Mouse (Mus musculus) cerebellum, postnatal 4 days (tissue): ENCODE data around the gene Pctp.
A peak's percentile ranks its signal among the peaks of the same experiment; 100 is the strongest.

Source experiments
- DNase-seq, 2 experiments: peaks; one replicate each; pipeline ENCODE4 v3.0.0; 2022; ENCODE audit warnings: low spot score in 2 of 2, mixed read lengths in 1 of 2

The Pctp gene

DNA sequence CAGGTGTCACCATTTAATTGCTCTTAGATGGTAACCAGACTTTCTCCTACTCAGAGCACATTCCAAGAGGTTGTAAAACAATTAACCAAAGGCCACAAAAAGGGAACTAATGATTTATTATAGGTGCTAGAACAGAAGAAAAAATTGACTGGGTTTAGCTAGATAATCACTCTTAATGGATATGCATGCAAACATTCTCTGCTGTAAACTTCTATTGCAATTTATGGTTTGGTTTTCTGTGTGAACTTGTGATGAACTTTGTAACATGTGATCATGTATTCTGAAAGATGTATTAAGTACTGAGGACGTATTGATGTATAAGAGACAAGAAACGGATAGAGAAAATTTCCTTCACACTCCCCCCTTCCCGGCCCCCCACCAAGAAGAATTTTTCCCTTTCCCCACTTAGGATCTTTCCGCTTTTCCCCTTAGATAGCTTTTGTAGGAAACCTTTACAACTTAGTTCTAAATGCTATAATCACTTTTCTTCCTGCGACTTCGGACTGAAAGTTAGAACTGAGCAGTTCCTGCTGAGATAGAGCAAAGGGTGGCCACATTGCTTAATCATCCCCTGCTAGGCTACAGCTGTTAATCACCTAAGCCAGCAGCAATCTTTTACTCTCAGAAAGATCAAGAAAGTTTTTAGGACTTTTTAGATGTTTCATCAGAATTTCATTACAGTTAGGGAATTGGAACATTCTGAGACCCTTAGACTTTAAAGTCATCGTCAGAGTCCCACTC lies 5.3 kb upstream of the Pctp start:
- DNase-seq: no peak

DNA sequence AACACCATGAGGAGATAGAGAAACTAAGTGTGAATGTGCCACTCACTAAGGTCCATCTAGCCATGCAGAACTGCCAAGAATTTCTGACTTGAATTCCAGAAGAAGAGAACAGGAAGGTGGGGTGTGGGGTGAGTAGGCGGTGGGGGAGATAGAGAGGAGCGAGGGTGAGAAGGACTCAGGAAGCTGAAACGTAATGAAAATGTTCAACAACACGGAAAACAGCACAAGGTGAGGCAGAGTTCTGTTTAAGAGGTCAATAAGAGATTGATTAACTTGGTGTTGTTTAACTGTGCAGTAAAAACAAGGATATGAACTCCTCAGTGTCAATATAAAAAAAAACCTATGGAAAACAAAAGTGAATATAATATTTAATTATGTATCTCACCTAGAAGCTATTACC lies 3.4 kb upstream of the Pctp start:
- DNase-seq: no peak

DNA sequence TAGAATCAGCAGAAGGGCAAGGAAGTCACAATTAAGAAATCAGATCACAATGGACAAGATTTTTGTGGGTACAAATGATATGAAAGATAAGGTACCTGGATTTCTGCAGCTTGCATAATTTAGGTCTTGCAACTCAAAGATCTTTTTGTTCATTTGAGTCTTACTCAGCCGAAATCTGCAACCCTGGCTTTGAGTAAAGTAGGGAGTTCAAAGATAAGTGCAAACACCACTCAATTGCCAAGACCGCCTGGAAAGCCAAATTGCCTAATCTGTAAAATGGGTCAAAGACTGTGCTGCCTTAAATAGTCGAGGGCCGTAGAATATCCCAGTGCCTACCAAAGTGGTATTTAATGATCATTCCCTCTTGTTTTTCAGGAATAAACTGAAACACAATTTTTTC lies 692 bp upstream of the Pctp start:
- DNase-seq: no peak

DNA sequence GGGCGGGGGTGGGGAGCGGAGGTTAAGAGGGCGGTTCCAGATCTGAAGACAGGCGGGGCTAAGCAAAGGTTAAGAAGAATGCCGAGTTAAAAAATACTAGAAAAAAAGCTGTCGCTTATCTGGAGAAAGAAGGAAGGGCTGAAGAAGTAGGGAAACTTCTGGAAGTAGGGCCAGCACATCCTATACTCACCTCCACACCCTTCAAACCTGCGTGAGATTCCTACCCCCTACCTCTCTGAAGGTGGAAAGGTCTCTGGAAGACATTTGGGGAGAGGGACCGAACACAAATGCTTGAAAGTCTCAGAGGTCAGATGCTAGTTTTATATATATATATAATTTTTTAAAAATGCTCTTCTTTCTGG lies 274 bp upstream of the Pctp start:
- no peak for DNase-seq

DNA sequence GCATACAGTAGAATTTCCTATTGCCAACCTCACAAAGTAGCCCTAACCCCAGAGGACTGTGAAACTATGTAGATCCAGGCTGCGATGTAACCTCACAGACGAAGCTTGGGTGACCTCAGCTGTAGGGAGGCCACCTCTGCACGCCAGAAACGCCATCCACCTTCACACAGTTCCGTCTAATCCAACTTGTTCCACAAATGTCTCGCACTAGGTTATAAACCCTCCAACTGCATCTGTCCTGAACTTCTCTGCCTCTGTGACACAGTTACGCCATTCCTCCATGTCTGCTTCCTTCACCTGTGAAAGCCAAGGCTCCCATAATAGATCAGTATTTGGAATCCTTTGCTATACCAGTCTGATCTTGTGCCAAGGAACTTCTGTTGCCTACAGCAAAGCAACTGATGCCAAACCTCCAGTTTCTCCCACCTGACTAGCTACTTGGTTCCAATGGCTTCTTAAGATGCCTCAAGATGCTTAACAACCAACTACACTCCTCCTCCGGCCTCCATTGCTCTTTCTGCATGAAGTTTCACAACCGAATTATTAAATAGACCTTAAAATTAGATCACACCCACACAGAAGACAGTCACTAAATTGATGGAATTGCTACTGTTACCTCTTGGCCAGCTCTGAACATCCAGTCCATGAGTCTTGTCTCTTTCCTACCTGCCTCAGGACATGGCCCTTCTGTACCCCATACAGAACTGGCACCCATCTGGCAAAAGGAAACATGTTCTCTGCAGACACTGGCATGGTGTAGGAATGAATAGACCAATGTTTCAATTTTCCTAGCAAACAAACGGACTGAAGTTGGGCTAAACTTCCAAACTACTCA lies 1.1 kb downstream of the Pctp start:
- DNase-seq: no peak

DNA sequence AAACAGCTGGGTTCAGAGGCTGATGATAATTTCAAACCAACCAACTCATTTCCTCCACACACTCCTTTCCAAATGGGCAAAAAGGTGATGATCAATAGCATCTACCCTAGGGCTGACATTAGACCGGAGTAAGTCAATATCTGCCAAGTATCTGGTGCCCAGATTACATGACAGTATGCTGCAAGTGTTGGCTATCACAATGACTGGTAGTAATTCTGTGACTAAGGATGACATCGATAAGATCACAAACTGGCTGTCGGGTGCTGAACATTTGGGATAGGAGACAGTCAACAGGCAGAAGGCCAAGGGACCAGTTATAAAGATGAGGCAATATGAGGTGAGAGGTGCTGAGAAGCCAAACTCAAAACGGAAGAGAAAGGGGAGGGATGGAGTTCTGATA lies 2.0 kb downstream of the Pctp start:
- no peak for DNase-seq

DNA sequence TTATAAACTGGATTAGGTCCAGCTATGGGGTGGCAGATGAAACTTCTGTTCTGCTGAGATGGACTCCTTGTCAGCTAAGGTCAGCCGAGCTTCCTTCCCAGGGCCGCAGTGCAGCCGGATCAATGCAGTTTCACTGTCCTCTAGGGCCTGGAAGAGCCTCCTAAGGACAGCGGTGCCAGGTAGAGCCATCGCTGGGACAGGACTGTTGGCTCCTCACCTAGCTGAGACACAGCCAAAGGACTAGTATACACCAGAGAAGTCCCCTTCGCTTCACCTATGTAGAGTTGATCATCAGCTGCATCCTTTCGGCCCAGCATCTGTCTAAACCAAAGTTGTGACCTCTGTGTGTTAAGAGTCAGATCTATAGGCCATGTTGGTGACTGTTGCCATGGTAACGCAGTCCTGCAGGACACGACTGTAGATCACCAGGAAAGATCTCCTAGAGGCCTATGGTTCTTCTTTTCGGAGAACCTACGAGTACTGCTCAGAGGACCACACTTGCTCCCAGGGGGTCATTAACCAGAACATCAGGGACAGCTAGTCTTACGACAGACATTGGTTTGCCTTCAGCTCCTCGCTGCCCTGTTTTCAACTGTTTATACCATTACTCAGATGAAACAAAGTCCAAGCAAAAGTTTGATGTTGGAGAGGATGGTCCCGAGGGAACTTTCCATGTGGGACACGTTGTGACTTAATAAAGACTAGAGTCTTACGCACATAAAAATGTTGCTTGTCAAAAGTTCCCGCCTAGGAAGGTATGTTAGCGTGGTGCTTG lies 3.5 kb downstream of the Pctp start:
- DNase-seq: no peak

DNA sequence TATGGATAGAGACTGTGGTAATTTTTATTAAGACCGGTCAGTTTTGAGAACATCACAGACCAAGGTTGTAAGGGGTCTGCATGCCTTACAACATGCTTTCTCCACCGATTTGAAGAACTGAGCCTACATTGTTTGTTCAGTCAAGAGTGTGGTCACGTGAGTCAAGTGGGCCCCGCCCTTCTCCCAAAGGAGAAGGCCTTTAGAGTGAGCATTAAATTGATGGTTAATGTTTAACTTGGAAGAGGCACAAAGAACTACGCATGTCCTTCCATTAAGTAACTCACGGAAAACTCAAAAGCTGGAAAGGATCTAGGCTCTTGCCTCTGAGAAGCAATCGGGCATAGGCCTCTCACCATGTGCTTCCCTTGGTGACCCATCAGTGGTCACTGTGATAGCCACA lies 5.8 kb downstream of the Pctp start:
- no peak for DNase-seq

DNA sequence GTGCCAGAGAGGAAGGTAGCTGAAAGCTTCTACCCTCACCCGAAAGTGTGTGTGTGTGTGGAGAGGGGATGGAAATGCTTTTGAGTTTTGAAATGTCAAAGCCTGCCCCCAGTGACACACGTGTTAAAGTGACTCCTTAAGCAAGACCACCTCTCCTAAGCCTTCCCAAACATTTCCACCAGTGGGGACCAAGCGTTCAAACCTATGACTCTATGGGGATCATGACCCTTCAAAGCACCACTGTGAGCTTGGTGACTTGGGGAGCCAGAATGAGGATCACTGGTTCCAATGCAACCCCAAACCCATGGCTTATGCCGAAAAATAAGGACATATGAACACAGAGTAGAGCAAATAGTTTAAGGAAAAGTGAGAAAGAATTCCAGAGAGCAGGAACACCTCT lies 6.3 kb downstream of the Pctp start:
- no peak for DNase-seq

DNA sequence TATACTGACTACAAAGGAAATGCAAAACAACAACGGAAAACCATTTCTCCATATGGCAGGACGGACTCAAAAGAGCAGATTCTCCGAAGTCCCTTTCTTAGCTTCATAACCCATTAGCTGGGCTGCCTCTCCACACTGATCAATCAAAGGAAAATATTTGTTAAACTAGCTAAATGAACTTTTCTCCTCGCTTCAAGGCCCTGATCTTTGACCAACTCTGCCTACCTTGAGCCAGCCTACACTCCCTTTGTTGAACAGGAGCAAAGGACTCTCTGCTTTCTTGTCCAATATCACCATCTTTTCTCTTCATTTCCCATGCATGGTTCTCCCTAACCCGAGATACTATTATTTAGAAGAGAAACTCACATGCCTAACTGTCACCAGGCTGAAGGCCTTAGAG lies 7.1 kb downstream of the Pctp start:
- no peak for DNase-seq

DNA sequence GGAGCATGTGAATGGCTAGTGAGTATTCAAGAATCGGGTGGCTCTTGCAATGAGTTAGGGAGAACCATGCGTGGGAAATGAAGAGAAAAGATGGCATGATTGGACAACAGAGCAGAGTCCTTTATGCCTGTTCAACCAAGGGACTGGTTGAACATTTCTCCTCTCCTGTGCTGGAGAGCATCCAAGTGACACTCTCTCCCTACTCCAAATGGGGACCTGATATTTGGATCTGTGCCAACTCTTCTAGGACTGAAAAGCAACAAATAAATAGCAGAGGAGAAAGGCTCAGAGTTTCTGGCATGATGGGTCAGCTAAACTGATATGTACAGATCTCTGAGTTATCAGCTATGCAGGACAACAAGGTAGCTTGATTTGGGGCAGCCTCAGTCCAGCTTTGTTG lies 8.0 kb downstream of the Pctp start:
- no peak for DNase-seq

DNA sequence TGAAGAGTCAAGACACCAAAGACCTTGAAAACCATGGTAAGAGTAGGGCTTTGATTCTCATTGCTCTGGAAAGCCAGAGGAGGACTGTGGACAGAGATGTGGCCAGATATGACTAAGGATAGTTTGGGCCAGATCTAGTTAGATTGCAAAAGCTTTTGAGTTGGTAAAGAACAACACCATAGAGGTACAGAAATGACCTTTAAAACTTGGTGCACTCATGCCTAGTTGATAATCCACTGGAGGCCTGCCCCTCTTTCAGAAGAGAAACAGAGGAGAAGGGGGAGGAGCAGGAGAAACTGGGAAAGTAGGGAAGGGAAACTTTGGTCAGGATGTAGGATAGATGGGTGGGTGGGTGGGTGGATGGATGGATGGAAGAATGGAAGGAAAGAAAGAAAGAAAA lies 11.0 kb downstream of the Pctp start:
- no peak for DNase-seq

DNA sequence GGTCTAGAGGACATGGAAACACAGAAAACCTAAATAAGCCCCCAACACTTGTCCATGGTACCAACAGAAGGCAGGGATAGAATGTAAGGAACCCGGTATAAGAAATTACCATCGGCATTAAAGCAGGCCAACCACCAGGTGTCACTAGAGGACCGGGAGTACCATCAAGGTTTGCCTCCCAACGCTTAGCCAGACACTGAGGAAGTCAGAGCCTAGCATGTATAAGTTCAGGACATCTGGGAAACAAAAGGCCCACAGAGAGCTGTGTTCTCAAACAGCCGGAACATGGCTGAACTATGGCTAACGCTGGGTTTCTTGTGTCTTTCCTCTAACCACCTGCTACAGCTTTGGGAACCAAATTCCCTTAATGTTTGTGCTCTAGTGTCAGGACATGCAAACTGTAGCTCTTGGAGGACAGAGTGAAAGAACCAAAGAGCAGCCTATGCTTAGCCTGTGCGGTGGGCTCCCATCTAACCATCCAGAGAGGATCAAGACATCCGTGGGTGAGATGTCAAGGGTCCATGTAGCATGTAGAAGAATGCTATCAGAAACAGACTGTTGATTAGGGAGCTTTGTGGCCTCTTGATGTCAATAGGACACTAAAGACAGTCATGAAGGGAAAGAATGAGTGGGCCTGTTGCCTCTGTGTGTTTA lies 13.6 kb downstream of the Pctp start:
- peak; percentile 50 to 68 for DNase-seq

DNA sequence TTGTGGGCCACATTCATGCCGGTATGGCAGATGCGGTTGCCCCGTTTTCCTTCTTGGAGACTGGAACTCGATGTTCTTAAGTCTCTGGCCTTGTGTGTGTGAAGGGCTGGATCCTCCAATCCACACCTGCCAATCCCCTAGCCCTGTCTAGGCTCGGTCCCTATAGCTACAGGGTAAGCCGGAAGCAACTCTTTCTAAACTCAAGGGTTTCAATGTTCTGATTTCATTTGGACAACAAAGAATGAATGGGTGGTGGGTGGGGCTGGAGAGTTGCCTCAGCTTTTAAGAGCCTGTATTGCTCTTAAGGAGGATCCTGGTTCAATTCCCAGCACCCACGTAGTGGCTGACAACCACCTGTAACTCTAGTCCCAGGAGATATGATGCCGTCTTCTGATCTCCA lies 16.2 kb downstream of the Pctp start:
- no peak for DNase-seq

DNA sequence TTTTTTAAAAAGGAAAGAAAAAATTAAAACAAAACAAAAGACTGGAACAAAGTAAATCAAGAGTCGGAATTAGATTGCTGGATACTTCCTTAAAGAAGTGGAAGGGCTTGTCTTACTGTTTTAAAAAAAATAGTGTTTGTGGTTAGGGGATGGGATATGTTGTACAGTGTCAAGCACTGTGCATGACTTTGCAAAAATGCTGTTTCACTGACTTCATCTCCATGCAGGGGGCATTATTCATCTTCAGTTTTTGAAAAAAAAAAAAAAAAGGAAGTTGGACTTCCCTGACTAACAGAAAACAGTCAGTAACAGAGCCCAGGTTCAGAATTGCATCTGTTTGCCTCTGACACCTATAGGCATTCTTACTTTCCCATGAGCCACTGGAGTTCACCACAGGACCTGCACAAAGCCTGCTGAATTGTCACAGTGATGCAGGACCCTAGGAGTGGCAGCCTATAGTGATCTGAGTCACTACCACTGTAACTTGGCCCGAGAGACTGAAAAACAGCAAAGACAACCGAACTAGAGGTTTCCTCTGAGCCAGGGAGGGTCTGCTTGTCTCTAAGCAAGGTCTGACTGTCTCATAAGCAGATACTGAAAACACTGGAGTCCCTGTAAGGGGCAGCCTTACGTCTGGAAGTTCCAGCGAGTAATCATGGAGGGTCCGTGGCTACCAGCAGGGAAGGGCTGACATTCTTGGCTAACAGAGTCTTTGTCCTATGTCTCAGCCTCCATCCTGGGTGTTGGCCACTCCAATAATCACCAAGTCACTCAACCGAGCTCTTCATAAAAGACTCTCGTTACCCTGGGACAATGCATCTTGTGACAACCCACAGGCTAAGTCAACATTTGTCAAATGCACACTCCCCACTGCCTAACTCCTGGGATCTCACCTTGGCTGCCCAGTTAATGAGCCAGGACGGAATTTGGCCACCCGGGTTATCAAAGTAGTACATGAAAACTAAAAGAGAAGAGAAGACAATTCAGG lies 17.2 kb downstream of the Pctp start:
- DNase-seq: no peak

DNA sequence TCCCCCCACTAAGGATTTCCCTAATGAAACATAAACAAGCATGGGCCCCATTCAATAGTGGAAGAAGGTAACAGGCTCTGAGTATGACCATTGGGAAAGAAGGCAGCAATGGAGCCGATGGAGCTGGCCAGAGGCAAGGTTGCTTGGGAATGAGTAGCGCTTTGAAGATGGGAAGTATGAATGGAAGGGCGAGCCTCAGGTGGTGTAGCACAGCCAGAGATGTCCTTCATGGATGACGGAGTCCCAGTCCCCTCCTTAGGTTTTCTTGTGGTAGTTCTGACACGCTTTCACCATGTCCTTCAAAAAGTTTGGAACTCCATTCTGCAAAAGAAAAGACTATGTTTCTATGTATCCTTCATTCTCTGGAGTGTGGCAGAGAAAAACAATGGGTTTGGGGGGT lies 18.3 kb downstream of the Pctp start:
- DNase-seq: no peak

DNA sequence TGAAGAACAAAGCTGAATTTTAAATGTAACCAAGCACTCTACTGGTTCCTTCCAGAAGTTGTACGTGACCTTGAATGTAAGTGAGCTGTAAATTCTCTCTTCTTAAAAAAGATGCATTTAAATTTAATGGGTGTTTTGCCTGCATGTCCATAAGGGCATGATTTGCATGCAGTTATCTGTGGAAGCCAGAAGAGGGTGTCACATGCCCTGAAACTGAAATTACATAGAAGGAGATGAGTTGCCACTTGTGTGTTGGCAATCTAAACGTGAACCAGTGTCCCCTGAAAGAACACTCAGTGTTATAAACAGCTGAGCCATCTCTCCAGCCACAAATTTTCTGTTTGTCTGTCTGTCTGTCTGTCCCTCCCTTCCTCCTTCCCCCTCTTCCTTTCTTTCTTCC lies 19.8 kb downstream of the Pctp start:
- DNase-seq: no peak

DNA sequence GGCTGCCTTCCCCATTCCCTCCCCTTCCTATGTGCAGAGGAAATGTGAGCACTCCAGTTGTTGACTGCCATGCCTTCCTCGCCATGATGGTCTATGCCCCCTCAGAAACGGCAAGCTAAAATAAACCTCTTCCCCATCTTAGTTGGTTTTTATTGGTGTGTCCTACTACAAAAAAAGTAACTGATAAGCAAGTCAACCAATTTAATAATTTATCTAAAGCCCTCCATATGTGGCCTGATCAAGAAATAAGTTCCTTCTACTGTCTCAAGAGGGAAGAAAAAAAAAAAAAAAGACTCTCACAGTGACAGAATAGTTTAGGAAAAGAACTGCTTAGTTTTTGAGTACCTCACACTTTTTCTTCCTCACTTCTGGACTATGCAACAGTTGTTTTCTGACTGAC lies 22.6 kb downstream of the Pctp start:
- DNase-seq: no peak

DNA sequence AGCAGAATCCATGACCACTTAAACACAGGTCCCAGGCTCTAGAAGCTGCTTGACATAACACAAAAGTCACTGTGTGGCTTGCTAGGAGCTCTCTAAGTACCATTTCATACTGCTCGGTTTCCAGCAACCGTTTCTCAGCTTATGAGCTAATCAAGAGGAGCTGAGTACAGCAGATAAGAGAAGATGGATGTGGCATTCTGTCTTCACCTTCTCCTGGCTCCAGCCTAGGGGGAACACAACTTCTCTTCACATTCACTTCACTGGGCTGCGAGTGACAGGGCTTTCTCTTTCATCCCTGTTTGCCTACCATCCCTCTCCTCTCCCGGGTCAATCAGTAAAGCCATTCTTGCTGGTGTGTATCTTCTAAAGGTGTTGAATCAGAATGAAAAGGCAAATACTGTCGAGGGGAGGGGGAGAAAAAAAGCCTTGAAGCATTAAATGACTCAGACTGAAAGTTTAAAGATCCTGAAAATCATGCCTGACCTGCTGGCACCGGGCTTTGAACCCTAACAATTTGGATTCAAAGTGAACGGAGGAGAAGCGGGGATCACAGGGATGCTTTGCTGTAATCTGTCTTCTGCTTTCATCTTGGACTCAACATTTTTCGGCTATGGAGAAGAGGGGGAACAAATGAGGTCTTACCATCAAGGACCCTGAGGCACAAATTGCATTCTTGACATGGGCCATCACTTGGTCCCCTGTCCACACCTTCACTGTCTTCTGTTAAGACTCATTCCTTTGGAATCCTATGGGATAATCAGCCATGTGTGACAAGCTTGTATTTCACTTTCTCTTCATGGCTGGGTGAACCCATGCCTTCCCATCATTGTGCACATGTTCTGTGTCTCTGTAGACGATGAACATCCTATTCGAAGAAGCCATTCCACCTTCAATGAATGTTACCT lies 23.5 kb downstream of the Pctp start:
- no peak for DNase-seq

DNA sequence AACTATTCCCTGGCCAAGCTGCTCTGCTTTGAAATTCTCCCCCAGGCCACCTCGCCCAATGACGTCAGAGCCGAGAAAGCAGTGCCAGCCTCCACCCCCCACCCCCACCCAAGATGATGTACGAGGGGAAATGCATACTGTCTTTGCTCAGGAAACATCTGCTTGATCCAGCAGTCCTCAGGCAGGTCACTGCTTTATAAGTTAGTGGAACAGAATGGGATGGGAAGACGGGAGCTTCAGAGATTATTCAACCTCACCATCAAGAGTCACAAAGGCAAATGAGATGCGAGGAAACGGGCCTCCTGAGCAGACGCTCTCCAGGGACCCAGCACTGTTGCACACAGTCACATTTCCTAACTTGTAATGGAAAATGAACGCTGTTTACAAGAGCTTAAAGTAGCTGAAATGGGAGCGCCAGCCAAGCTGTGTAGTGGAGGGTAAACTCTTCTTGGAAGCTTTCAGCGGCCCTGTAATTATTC lies 24.3 kb downstream of the Pctp start:
- no peak for DNase-seq
